ENCODE assay signal across 8 mouse cellular contexts in the genomic region with DNA sequence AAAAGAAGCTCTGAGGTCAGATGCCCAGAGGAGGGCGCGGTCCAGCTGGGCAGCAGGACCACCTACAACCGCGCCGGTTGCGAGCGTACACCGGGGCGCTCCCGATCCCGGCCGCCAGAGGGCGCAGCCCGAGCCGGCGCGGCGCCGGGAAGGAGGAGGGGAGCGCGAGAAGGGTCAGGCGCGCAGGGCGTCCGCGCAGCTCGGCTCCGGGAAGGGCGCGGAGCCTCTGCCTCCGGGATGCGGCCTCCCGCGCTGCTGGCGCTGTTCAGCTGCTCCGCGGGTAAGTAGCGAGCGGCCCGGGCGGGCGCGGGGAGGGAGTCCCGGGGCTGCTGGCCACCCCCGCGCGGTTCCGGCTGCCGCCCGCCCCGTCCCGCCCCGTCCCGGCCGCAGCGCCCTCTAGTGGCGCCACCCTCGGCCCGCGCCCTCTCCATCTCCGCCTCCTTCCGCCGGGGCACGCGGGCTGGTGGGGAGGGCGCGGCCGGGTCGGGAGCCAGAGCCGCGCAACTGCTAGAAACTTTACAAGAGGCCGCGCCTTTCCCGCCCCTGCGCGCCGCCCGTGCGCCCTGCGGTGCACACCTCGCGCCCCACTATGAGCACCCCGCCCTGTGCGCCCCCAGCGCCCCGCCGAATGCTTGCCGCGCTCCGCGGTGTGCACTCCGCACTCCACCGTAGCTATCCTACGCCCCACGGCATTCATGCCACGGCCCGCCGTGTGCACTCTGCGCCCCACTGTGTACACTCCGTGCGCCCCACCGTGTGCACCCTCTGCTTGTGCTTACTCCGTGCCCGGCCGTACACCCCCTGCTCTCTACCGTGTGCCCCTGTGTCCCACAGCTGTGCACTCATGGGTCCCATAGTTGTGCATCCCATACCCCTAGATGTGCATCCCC. TPM values are rescaled to one million over a fixed set of nuclear protein-coding genes. Genes with fewer than 3 reads are reported as not detected.
A peak's percentile ranks its signal among the peaks of the same experiment; 100 is the strongest.
DNase-seq lines count a peak whose midpoint lies in the region; ATAC-seq and TF ChIP-seq lines count a peak whose summit lies in the region.

A gene (plus strand): TSS at position 131 of the 890 bp plus-strand sequence.

- peak within 1 kb of the TSS; percentile 90 for H3K4me3 ChIP-seq in E14TG2a.4 (replicated peaks; ENCODE audit: low read length)
- H3K4me3 ChIP-seq in forebrain, embryonic 14.5 days (ENCODE audit: low read depth, low read length) = peak within 1 kb of the TSS; percentile 69
- H3K4me3 ChIP-seq in liver, postnatal 0 days (ENCODE audit: low read depth, low read length) = peak within 1 kb of the TSS; percentile 85
- H3K4me3 ChIP-seq in neural tube, embryonic 13.5 days = peak within 1 kb of the TSS; percentile 71
- peak within 1 kb of the TSS; percentile 88 for H3K4me3 ChIP-seq in testis, adult 2 months (ENCODE audit: control insufficient read depth, low read depth, low read length)

- peaks cover 3% of the 10 kb centered on the region; the same call in 1 of the 2 replicates for H3K27me3 ChIP-seq in E14TG2a.4 (ENCODE audit: insufficient read depth, low read length)
- H3K27me3 ChIP-seq in forebrain, embryonic 14.5 days (replicated peaks; ENCODE audit: control insufficient read depth, insufficient read depth, low read length) = no peaks in the 10 kb centered on the region
- peaks cover 11% of the 10 kb centered on the region for H3K27me3 ChIP-seq in liver, postnatal 0 days (ENCODE audit: insufficient read depth, low read length)
- H3K27me3 ChIP-seq in neural tube, embryonic 13.5 days = no peaks in the 10 kb centered on the region
- no peaks in the 10 kb centered on the region for H3K27me3 ChIP-seq in testis, adult 2 months (ENCODE audit: control insufficient read depth, insufficient read depth, low read length)

- no peaks in the 10 kb centered on the region for H3K36me3 ChIP-seq in E14TG2a.4 (ENCODE audit: insufficient read depth, low read length)
- no peaks in the 10 kb centered on the region for H3K36me3 ChIP-seq in forebrain, embryonic 14.5 days (ENCODE audit: control insufficient read depth, insufficient read depth, low read length)
- no peaks in the 10 kb centered on the region for H3K36me3 ChIP-seq in liver, postnatal 0 days (replicated peaks; ENCODE audit: insufficient read depth, low read length)
- H3K36me3 ChIP-seq in neural tube, embryonic 13.5 days = no peaks in the 10 kb centered on the region
- no peaks in the 10 kb centered on the region for H3K36me3 ChIP-seq in testis, adult 2 months (ENCODE audit: control insufficient read depth, insufficient read depth, low read length)

- no peak for TF ChIP-seq CTCF in E14TG2a.4 (conservative IDR thresholded peaks at IDR 0.05; ENCODE audit: low read length)
- peak; percentile 78 for TF ChIP-seq CTCF in liver, postnatal 0 days (IDR thresholded peaks at IDR 0.05; ENCODE audit: low read depth)
- peak; percentile 85 for TF ChIP-seq CTCF in testis, adult 2 months (IDR thresholded peaks at IDR 0.05; ENCODE audit: control insufficient read depth, insufficient read depth, insufficient replicate concordance, low read depth, low read length)

- peaks cover 44% of the 10 kb centered on the region for H3K9me3 ChIP-seq in E14TG2a.4 (ENCODE audit: low read length)
- no peaks in the 10 kb centered on the region for H3K9me3 ChIP-seq in forebrain, embryonic 14.5 days (replicated peaks; ENCODE audit: control insufficient read depth, low read length)
- H3K9me3 ChIP-seq in liver, postnatal 0 days (ENCODE audit: low read length) = no peaks in the 10 kb centered on the region
- no peaks in the 10 kb centered on the region for H3K9me3 ChIP-seq in neural tube, embryonic 13.5 days

- peak; percentile 94 for ATAC-seq in forebrain, embryonic 14.5 days
- peak; percentile 97 for ATAC-seq in liver, postnatal 0 days
- ATAC-seq in neural tube, embryonic 13.5 days (ENCODE audit: low read depth) = peak; percentile 94

- TF ChIP-seq EP300 in liver, postnatal 0 days (IDR thresholded peaks at IDR 0.05; ENCODE audit: low read depth) = no peak

- peak within 1 kb of the TSS; percentile 74 for H3K27ac ChIP-seq in forebrain, embryonic 14.5 days (ENCODE audit: low read depth, low read length)
- peak within 1 kb of the TSS; percentile 86 for H3K27ac ChIP-seq in liver, postnatal 0 days (ENCODE audit: low read depth)
- H3K27ac ChIP-seq in neural tube, embryonic 13.5 days (replicated peaks) = peak within 1 kb of the TSS; percentile 68; the same call in 1 of the 2 replicates
- H3K27ac ChIP-seq in testis, adult 2 months (ENCODE audit: control insufficient read depth, insufficient read depth, low read depth, low read length) = no peak within 1 kb of the TSS

- DNase-seq in cerebellum, adult 11 months = peak; percentile 76
- DNase-seq in forebrain, embryonic 14.5 days (ENCODE audit: low spot score) = peak; percentile 77
- peak; percentile 89 for DNase-seq in heart, postnatal 10 days
- DNase-seq in large intestine, adult 2 months (ENCODE audit: low read depth, low spot score) = peak; percentile 50
- peak; percentile 91 for DNase-seq in liver, postnatal 0 days

- intact Hi-C loops in heart, postnatal 10 days (cut with DNase I) = loop anchor here (5.0 kb wide), 1 partner anchor 41 kb away; a partner anchor contains a TSS

- peak within 1 kb of the TSS; percentile 91 for H3K4me2 ChIP-seq in forebrain, embryonic 14.5 days (ENCODE audit: low read length)
- H3K4me2 ChIP-seq in liver, postnatal 0 days (ENCODE audit: low read depth, low read length) = peak within 1 kb of the TSS; percentile 97
- peak within 1 kb of the TSS; percentile 72 for H3K4me2 ChIP-seq in neural tube, embryonic 13.5 days

- H3K9ac ChIP-seq in forebrain, embryonic 14.5 days (ENCODE audit: low read length) = peak within 1 kb of the TSS; percentile 77
- H3K9ac ChIP-seq in liver, postnatal 0 days (replicated peaks) = peak within 1 kb of the TSS; percentile 85
- H3K9ac ChIP-seq in neural tube, embryonic 13.5 days = peak within 1 kb of the TSS; percentile 84

- TF ChIP-seq POLR2A in testis, adult 2 months (IDR thresholded peaks at IDR 0.05; ENCODE audit: control insufficient read depth, low read depth, low read length) = no peak

- WGBS in forebrain, embryonic 14.5 days = under 1% methylated on average over 57 of the region's 106 CpGs
- WGBS in large intestine, adult 2 months = under 1% methylated on average over 93 of the region's 106 CpGs
- under 1% methylated on average over 65 of the region's 106 CpGs for WGBS in liver, postnatal 0 days (ENCODE audit: insufficient replicate concordance)
- under 1% methylated on average over 83 of the region's 106 CpGs for WGBS in neural tube, embryonic 13.5 days

- peaks cover 11% of the 10 kb centered on the region for H3K4me1 ChIP-seq in E14TG2a.4 (replicated peaks; ENCODE audit: low read depth, low read length)
- H3K4me1 ChIP-seq in forebrain, embryonic 14.5 days (ENCODE audit: control insufficient read depth, insufficient read depth, low read length) = peaks cover 3% of the 10 kb centered on the region; the same call in 1 of the 2 replicates
- H3K4me1 ChIP-seq in liver, postnatal 0 days (ENCODE audit: insufficient read depth) = peaks cover 8% of the 10 kb centered on the region
- H3K4me1 ChIP-seq in neural tube, embryonic 13.5 days (replicated peaks) = peaks cover 12% of the 10 kb centered on the region
- peaks cover 2% of the 10 kb centered on the region for H3K4me1 ChIP-seq in testis, adult 2 months (ENCODE audit: control insufficient read depth, insufficient read depth, low read length)

RNA-seq across cellular contexts. Expression of the gene that starts here (rescaled TPM):
- 16.1 and 17.1 TPM in 2 replicates for polyA plus RNA-seq in forebrain, embryonic 14.5 days (2014; fragmentation: Nextera tagmentation; extraction: Ambion mirVana)
- total RNA-seq in heart, postnatal 10 days (2021) = 1 to 10 TPM; 9.7 to 10.0 TPM
- 6.5 and 10.0 TPM in 2 replicates for polyA plus RNA-seq in large intestine, adult 2 months (2012; rRNA removed)
- 2.5 TPM in 2 replicates for polyA plus RNA-seq in liver, postnatal 0 days (2015; fragmentation: Nextera tagmentation; extraction: Ambion mirVana)
- polyA plus RNA-seq in neural tube, embryonic 13.5 days (2015; fragmentation: Nextera tagmentation; extraction: Ambion mirVana) = 14.5 and 16.1 TPM in 2 replicates
- polyA plus RNA-seq in testis, adult 2 months (2012; rRNA removed) = 0.83 and 1.0 TPM in 2 replicates
